Mouse (Mus musculus) brain, embryonic 14.5 days (tissue): ENCODE measurements around the gene Sec1.

Source experiments
- CTCF ChIP-seq: fragments of 200-500 bp; IDR thresholded peaks from 2 replicates; pipeline ENCODE4 v1.5.1; 2012; ENCODE audit warnings: inconsistent platforms, mild to moderate bottlenecking, moderate library complexity, borderline replicate concordance; ENCODE audit not compliant: insufficient read depth, insufficient read length; ENCODE audit errors: extremely low read depth
- POLR2A ChIP-seq: fragments of 200-500 bp; IDR thresholded peaks from 2 replicates; pipeline ENCODE4 v1.6.1; 2012; ENCODE audit warnings: mild to moderate bottlenecking, inconsistent platforms, borderline replicate concordance; ENCODE audit not compliant: poor library complexity, insufficient read depth, insufficient read length, severe bottlenecking; ENCODE audit errors: extremely low read depth

DNA sequence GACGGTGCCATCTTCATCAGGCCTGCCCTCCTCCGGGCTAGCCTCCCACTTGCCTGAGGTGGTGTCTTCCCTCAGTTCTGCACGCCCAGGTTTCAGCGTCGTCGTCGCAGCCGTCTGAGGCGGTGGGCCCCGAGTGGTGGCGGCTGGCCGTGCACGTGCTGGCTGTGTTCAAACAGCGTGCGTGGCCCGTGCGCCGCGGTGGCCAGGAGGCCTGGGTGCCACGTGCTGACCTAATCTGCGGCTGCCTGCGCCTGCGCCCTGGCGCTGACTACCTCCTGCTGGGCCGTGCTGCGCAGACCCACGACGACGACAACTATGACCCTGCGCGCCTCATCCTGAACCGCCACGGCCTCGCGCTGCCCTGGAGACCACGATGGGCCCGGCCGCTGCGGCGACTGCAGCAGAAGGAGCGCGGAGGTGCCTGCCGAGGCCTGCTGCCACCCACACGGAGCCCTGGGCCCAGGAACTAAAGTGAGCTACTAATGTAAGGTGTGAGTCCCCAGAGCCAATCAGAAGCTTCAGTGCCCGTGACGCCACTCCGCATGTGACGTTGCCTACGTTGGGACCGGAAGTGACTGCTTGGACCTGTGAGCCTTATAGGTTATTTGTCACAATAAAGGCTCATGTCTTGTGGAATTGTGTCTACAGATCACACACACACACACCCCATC lies at the start of gene Sec1:
- TF ChIP-seq POLR2A, result no peak
- no peak for TF ChIP-seq CTCF
